Mouse (Mus musculus) stomach, postnatal 0 days (tissue): ENCODE results near the gene Fbxo10.

Source experiments
- CTCF ChIP-seq: IDR thresholded peaks from 2 replicates; pipeline ENCODE4 v1.5.1; 2016; ENCODE audit warnings: antibody characterized with exemption, low read depth, mild to moderate bottlenecking, moderate library complexity
- EP300 ChIP-seq: optimal IDR thresholded peaks from 2 replicates; pipeline ENCODE3; 2016; ENCODE audit warnings: antibody characterized with exemption

DNA sequence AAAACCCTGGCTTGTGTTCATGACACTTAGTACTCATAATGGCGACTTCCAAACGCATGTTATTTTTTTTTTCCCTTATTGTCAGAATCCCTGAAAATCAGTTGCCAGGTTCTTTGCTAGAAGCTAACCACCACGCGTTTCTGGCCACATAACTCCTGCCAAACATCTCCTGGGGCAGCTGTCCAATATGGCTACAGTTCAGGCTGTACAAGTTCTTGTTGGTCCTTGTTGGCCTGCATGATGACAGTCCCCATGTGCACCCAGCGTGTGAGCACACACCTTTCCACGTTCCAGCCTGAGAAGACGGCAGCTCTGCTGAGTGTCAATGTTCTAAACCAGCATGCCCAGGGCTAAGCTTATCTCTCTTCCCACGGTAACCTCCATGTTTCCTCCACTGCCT, 29.0 kb downstream of the Fbxo10 start:
- TF ChIP-seq EP300 (no peak), CTCF (no peak)
